Mouse (Mus musculus): Measurements from ENCODE around the gene Pcsk6.

GRCm38 (mm10) chr7:65957245-65957644 lies 95.7 kb downstream of the Pcsk6 start:
- TF ChIP-seq CTCF (IDR thresholded peaks at IDR 0.05; ENCODE audit: low read depth): no peak
- TF ChIP-seq EP300 (optimal IDR thresholded peaks at IDR 0.05): no peak
